Comparison of ENCODE assay signal across 13 mouse cellular contexts in the genomic region with DNA sequence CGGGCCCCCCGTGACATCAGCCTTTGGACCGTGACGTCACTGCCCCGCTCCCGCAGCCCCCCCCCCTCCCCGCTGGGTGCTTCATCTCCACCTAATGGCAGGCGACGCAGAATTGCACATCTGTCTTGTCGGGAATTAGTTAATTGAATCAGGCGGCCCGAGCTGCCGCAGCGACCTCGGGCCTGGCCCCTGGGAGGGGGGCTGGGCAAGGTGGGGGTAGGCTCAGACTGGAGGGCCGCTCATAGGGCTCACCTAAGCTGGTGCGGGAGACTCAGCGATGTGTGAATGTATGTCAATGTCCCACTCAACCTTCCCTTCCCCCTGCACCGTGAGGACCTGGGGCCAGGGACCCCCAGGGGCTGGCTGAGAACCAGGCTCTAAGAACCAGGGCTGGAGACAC. TPM values are rescaled to one million over a fixed set of nuclear protein-coding genes. Genes with fewer than 3 reads are reported as not detected.
DNase-seq lines count a peak whose midpoint lies in the region; ATAC-seq and TF ChIP-seq lines count a peak whose summit lies in the region.
"Had no signal": no experiment of that assay in that cellular context is flagged by ENCODE, and none has a peak within 500 bp of the region (broad histone marks: within the 10 kb centered on the region; RNA-seq: fewer than 3 reads in every experiment).

No protein-coding gene starts in this region.

- H3K36me3 ChIP-seq in heart, embryonic 10.5 days = no peaks in the 10 kb centered on the region
- no peaks in the 10 kb centered on the region for H3K36me3 ChIP-seq in E14TG2a.4 (ENCODE audit: insufficient read depth, low read length)
- H3K36me3 ChIP-seq in hindbrain, embryonic 10.5 days = no peaks in the 10 kb centered on the region
- H3K36me3 ChIP-seq in midbrain, embryonic 12.5 days = no peaks in the 10 kb centered on the region
- H3K36me3 ChIP-seq: liver, embryonic 15.5 days had no signal

- WGBS in heart, embryonic 10.5 days = 15% methylated on average over 19 of the region's 19 CpGs
- 14% methylated on average over 19 of the region's 19 CpGs for WGBS in hindbrain, embryonic 10.5 days
- WGBS in midbrain, embryonic 12.5 days = 6% methylated on average over 17 of the region's 19 CpGs

- no peak for TF ChIP-seq CTCF in E14TG2a.4 (conservative IDR thresholded peaks at IDR 0.05; ENCODE audit: low read length)

- peaks cover 25% of the 10 kb centered on the region for H3K4me1 ChIP-seq in heart, embryonic 10.5 days
- peaks cover 29% of the 10 kb centered on the region for H3K4me1 ChIP-seq in E14TG2a.4 (replicated peaks; ENCODE audit: low read depth, low read length)
- H3K4me1 ChIP-seq in hindbrain, embryonic 10.5 days (replicated peaks) = peaks cover 49% of the 10 kb centered on the region
- peaks cover 27% of the 10 kb centered on the region for H3K4me1 ChIP-seq in midbrain, embryonic 12.5 days

- DNase-seq in heart, embryonic 10.5 days (ENCODE audit: low spot score) = no peak
- DNase-seq in heart, adult 8-10 months (ENCODE audit: low spot score) = no peak
- peak; percentile 19 for DNase-seq in hindbrain, embryonic 10.5 days (ENCODE audit: low spot score)
- DNase-seq in adrenal gland, adult (ENCODE audit: inconsistent age in 2 of 2, low spot score in 1 of 2) = no peak
- DNase-seq in gastrocnemius, postnatal 10 days = no peak
- DNase-seq: adrenal gland, postnatal 10 days; cerebellum, adult 2 months had no signal

- H3K9me3 ChIP-seq in heart, embryonic 10.5 days = no peaks in the 10 kb centered on the region
- no peaks in the 10 kb centered on the region for H3K9me3 ChIP-seq in E14TG2a.4 (ENCODE audit: low read length)
- no peaks in the 10 kb centered on the region for H3K9me3 ChIP-seq in hindbrain, embryonic 10.5 days
- no peaks in the 10 kb centered on the region for H3K9me3 ChIP-seq in midbrain, embryonic 12.5 days
- H3K9me3 ChIP-seq: liver, embryonic 15.5 days had no signal

- H3K4me3 ChIP-seq in heart, embryonic 10.5 days = peak overlapping the region; percentile 32
- H3K4me3 ChIP-seq in E14TG2a.4 (replicated peaks; ENCODE audit: low read length) = peak overlapping the region; percentile 45; the same call in 1 of the 2 replicates
- H3K4me3 ChIP-seq in hindbrain, embryonic 10.5 days = peak overlapping the region; percentile 16; the same call in 1 of the 2 replicates
- H3K4me3 ChIP-seq in midbrain, embryonic 12.5 days = no peak overlapping the region
- H3K4me3 ChIP-seq: liver, embryonic 15.5 days had no signal

- H3K4me2 ChIP-seq in midbrain, embryonic 12.5 days (replicated peaks) = peak overlapping the region; percentile 25
- H3K4me2 ChIP-seq: liver, embryonic 15.5 days had no signal

- H3K27me3 ChIP-seq in heart, embryonic 10.5 days (ENCODE audit: insufficient read depth, poor library complexity, severe bottlenecking) = peaks cover 91% of the 10 kb centered on the region
- peaks cover 85% of the 10 kb centered on the region for H3K27me3 ChIP-seq in E14TG2a.4 (ENCODE audit: insufficient read depth, low read length)
- peaks cover 85% of the 10 kb centered on the region for H3K27me3 ChIP-seq in hindbrain, embryonic 10.5 days (ENCODE audit: insufficient read depth, poor library complexity, severe bottlenecking)
- peaks cover 30% of the 10 kb centered on the region for H3K27me3 ChIP-seq in midbrain, embryonic 12.5 days

- ATAC-seq in midbrain, embryonic 12.5 days (ENCODE audit: low FRiP score, low read depth) = peak; percentile 17; the same call in 1 of the 2 replicates
- no peak for ATAC-seq in inflammation-experienced regulatory T-cells, adult 6 months

- no peak overlapping the region for H3K27ac ChIP-seq in heart, embryonic 10.5 days
- peak overlapping the region; percentile 62 for H3K27ac ChIP-seq in hindbrain, embryonic 10.5 days
- H3K27ac ChIP-seq in midbrain, embryonic 12.5 days (replicated peaks) = no peak overlapping the region
- H3K27ac ChIP-seq: liver, embryonic 15.5 days had no signal

- no peak overlapping the region for H3K9ac ChIP-seq in midbrain, embryonic 12.5 days (replicated peaks)
- H3K9ac ChIP-seq: liver, embryonic 15.5 days had no signal

RNA-seq across cellular contexts. Expression of a gene that starts 12.7 kb away (rescaled TPM):
- polyA plus RNA-seq in heart, embryonic 10.5 days (2016; fragmentation: Nextera tagmentation; extraction: Ambion mirVana) = not detected in 2 replicates
- total RNA-seq in heart, adult 8-10 months (2022) = not detected
- 0.34 and 5.8 TPM in 2 replicates for polyA plus RNA-seq in hindbrain, embryonic 10.5 days (2016; fragmentation: Nextera tagmentation; extraction: Ambion mirVana)
- 0.08 and 0.17 TPM in 2 replicates for polyA plus RNA-seq in midbrain, embryonic 12.5 days (2016; fragmentation: Nextera tagmentation; extraction: Ambion mirVana)
- not detected for total RNA-seq in gastrocnemius, postnatal 10 days (2021)
- polyA plus RNA-seq in inflammation-experienced regulatory T-cells, adult 6 months (2017; shearing (Covaris generic)) = not detected
- total RNA-seq: adrenal gland, postnatal 10 days; gastrocnemius, adult 8-10 months; hematopoietic stem cell, adult 5-6 weeks had no signal
- polyA plus RNA-seq: liver, embryonic 15.5 days had no signal

RNA-seq across cellular contexts. Expression of a gene that starts 14.1 kb away (rescaled TPM):
- 0.09 and 0.10 TPM in 2 replicates for polyA plus RNA-seq in heart, embryonic 10.5 days (2016; fragmentation: Nextera tagmentation; extraction: Ambion mirVana)
- not detected for total RNA-seq in heart, adult 8-10 months (2022)
- polyA plus RNA-seq in hindbrain, embryonic 10.5 days (2016; fragmentation: Nextera tagmentation; extraction: Ambion mirVana) = 5.4 and 21.9 TPM in 2 replicates
- polyA plus RNA-seq in midbrain, embryonic 12.5 days (2016; fragmentation: Nextera tagmentation; extraction: Ambion mirVana) = 7.5 and 8.8 TPM in 2 replicates
- under 1 TPM in 1 of 2 experiments, not detected in 1; 0.09 TPM for total RNA-seq in gastrocnemius, postnatal 10 days (2021)
- polyA plus RNA-seq in inflammation-experienced regulatory T-cells, adult 6 months (2017; shearing (Covaris generic)) = under 1 TPM in 2 of 3 experiments, not detected in 1; 0.77 to 0.88 TPM
- total RNA-seq: gastrocnemius, adult 8-10 months; hematopoietic stem cell, adult 5-6 weeks had no signal
- polyA plus RNA-seq: liver, embryonic 15.5 days had no signal

RNA-seq across cellular contexts. Expression of a gene that starts 19.9 kb away (rescaled TPM):
- polyA plus RNA-seq in heart, embryonic 10.5 days (2016; fragmentation: Nextera tagmentation; extraction: Ambion mirVana) = 0.09 and 0.13 TPM in 2 replicates
- total RNA-seq in heart, adult 8-10 months (2022) = not detected
- 0.10 TPM in 1 of 2 replicates, not detected in the other for polyA plus RNA-seq in hindbrain, embryonic 10.5 days (2016; fragmentation: Nextera tagmentation; extraction: Ambion mirVana)
- not detected in 2 replicates for polyA plus RNA-seq in midbrain, embryonic 12.5 days (2016; fragmentation: Nextera tagmentation; extraction: Ambion mirVana)
- total RNA-seq in gastrocnemius, postnatal 10 days (2021) = 1 to 10 TPM; 8.0 to 8.2 TPM
- polyA plus RNA-seq in inflammation-experienced regulatory T-cells, adult 6 months (2017; shearing (Covaris generic)) = not detected
- total RNA-seq: hematopoietic stem cell, adult 5-6 weeks had no signal
- polyA plus RNA-seq: cerebellum, adult 2 months had no signal

RNA-seq across cellular contexts. Expression of a gene that starts 34.0 kb away (rescaled TPM):
- polyA plus RNA-seq in heart, embryonic 10.5 days (2016; fragmentation: Nextera tagmentation; extraction: Ambion mirVana) = 0.34 and 0.96 TPM in 2 replicates
- not detected for total RNA-seq in heart, adult 8-10 months (2022)
- polyA plus RNA-seq in hindbrain, embryonic 10.5 days (2016; fragmentation: Nextera tagmentation; extraction: Ambion mirVana) = 0.37 and 1.3 TPM in 2 replicates
- not detected in 2 replicates for polyA plus RNA-seq in midbrain, embryonic 12.5 days (2016; fragmentation: Nextera tagmentation; extraction: Ambion mirVana)
- 1 to 10 TPM; 3.0 to 3.5 TPM for total RNA-seq in gastrocnemius, postnatal 10 days (2021)
- polyA plus RNA-seq in inflammation-experienced regulatory T-cells, adult 6 months (2017; shearing (Covaris generic)) = under 1 TPM in 1 of 3 experiments, not detected in 2; 0.39 TPM
- total RNA-seq: hematopoietic stem cell, adult 5-6 weeks had no signal
- polyA plus RNA-seq: cerebellum, adult 2 months had no signal

RNA-seq across cellular contexts. Expression of a gene that starts 43.3 kb away (rescaled TPM):
- 153 and 174 TPM in 2 replicates for polyA plus RNA-seq in heart, embryonic 10.5 days (2016; fragmentation: Nextera tagmentation; extraction: Ambion mirVana)
- 10 to 100 TPM; 44.0 to 56.1 (median 49.0) TPM for total RNA-seq in heart, adult 8-10 months (2022)
- 172 and 173 TPM in 2 replicates for polyA plus RNA-seq in hindbrain, embryonic 10.5 days (2016; fragmentation: Nextera tagmentation; extraction: Ambion mirVana)
- polyA plus RNA-seq in midbrain, embryonic 12.5 days (2016; fragmentation: Nextera tagmentation; extraction: Ambion mirVana) = 147 and 148 TPM in 2 replicates
- 10 to 100 TPM; 66.3 to 70.8 TPM for total RNA-seq in gastrocnemius, postnatal 10 days (2021)
- 100 to 1,000 TPM in 2 of 3 experiments, 10 to 100 TPM in 1; 95.8 to 185 (median 116) TPM for polyA plus RNA-seq in inflammation-experienced regulatory T-cells, adult 6 months (2017; shearing (Covaris generic))
